Mouse (Mus musculus): ENCODE data around the gene Dnajc4. TPM values are rescaled to one million over a fixed set of nuclear protein-coding genes. Genes with fewer than 3 reads are reported as not detected.
A peak's percentile ranks its signal among the peaks of the same experiment; 100 is the strongest.

The Dnajc4 gene
- polyA plus RNA-seq, 1 experiment from 2014 or later = 20.3 TPM

DNA sequence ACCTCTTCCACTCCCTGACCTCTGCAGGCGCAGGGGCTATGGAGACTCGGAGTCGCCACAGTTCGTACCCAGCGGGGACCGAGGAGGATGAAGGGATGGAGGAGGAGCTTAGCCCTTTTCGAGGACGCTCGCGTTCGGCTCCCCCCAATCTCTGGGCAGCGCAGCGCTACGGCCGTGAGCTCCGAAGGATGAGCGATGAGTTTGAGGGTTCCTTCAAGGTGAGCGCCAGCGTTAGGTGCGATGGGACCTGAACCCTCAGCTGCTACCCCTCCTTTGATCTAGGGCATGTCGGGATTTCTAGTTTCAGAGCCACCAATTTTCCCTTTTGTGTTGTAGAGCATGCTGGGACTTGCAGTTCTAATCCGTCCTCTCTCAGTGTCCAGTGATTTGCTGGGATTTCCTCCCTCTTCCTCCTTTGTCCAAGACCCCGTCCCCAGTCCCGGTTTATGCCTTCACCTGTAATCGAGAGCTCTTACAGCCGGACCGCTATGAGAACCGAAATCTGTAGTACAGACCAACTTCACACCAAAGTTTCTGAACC, 41.7 kb downstream of the Dnajc4 start:
- Histone ChIP-seq H3K4me3 (peak overlapping the region; percentile 63), H3K36me3 (peaks cover 3% of the 10 kb centered on the region; the same call in 1 of the 2 replicates), H3K4me2 (replicated peaks) (peak overlapping the region; percentile 94), H3K27ac (replicated peaks) (peak overlapping the region; percentile 95), H3K27me3 (no peaks in the 10 kb centered on the region), H3K4me1 (peaks cover 21% of the 10 kb centered on the region), H3K9ac (replicated peaks) (peak overlapping the region; percentile 74), H3K9me3 (no peaks in the 10 kb centered on the region)
- peak; percentile 57 for ATAC-seq (replicated peaks)
- WGBS = under 1% methylated on average over 28 of the region's 28 CpGs

DNA sequence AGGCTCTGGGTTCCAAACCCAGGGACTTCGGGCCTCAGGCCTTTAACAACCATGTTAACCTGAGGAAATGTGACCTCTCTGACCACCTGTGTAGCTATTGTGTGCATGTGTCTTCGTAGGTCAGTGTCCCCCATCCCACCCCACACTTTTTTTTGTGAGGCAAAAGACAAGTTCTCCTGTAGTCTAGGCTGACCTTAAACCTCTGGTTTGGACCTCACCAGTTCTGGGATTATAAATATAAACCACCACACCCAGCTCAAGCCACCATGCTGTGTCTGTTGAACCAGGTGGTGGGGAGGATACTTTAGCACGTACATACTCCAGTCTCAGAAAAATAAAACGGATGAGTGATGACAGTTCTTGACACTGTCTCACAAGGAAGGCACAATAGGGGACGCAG, 42.4 kb downstream of the Dnajc4 start:
- no peaks in the 10 kb centered on the region for H3K27me3 ChIP-seq
- H3K9me3 ChIP-seq = no peaks in the 10 kb centered on the region
- peak overlapping the region; percentile 63 for H3K4me3 ChIP-seq
- 52% methylated on average over 5 of the region's 5 CpGs for WGBS
- H3K27ac ChIP-seq (replicated peaks) = peak overlapping the region; percentile 95
- H3K9ac ChIP-seq (replicated peaks) = peak overlapping the region; percentile 74
- peaks cover 21% of the 10 kb centered on the region for H3K4me1 ChIP-seq
- H3K4me2 ChIP-seq (replicated peaks) = peak overlapping the region; percentile 94
- H3K36me3 ChIP-seq = peaks cover 6% of the 10 kb centered on the region; the same call in 1 of the 2 replicates
- ATAC-seq (replicated peaks) = no peak

- no peak overlapping the region for H3K27ac ChIP-seq (replicated peaks)
- no peak for ATAC-seq (replicated peaks)
- H3K4me2 ChIP-seq (replicated peaks) = no peak overlapping the region
- H3K27me3 ChIP-seq = no peaks in the 10 kb centered on the region
- no peaks in the 10 kb centered on the region for H3K9me3 ChIP-seq
- H3K4me1 ChIP-seq = peaks cover 21% of the 10 kb centered on the region
- H3K4me3 ChIP-seq = no peak overlapping the region
- H3K9ac ChIP-seq (replicated peaks) = no peak overlapping the region
- H3K36me3 ChIP-seq = peaks cover 6% of the 10 kb centered on the region; the same call in 1 of the 2 replicates
- WGBS = 90% methylated on average over 5 of the region's 5 CpGs
Measured at GRCm38 (mm10) chr19:6949532-6949931, 42.8 kb downstream of the Dnajc4 start.

DNA sequence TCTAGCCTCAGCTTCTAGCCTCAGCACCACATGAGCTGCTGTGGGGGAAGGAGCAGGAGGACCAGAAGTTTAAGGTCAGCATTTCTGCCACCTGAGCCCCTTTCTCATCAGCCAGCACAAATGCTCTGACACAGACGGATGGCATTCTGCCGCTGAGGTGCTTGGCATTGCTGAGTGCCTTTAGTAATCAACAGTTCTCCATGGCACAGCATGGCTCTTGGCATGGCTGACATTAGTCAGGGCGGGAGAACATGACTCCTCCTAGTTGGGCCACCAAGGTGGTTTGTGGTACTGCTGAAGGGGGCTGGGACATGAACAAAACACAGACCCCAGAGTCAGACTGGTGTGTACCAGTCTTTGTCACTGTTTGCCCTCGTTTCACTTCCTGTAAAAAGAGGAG, 44.2 kb downstream of the Dnajc4 start:
- 77% methylated on average over 4 of the region's 4 CpGs for WGBS
- H3K4me1 ChIP-seq = peaks cover 23% of the 10 kb centered on the region
- peaks cover 6% of the 10 kb centered on the region; the same call in 1 of the 2 replicates for H3K36me3 ChIP-seq
- no peak overlapping the region for H3K9ac ChIP-seq (replicated peaks)
- no peak overlapping the region for H3K27ac ChIP-seq (replicated peaks)
- no peak for ATAC-seq (replicated peaks)
- H3K9me3 ChIP-seq = no peaks in the 10 kb centered on the region
- H3K4me2 ChIP-seq (replicated peaks) = no peak overlapping the region
- H3K27me3 ChIP-seq = no peaks in the 10 kb centered on the region
- H3K4me3 ChIP-seq = no peak overlapping the region

GRCm38 (mm10) chr19:6947742-6948141, 44.6 kb downstream of the Dnajc4 start:
- Histone ChIP-seq H3K4me3 (no peak overlapping the region), H3K27ac (replicated peaks) (no peak overlapping the region), H3K36me3 (peaks cover 6% of the 10 kb centered on the region; the same call in 1 of the 2 replicates), H3K27me3 (no peaks in the 10 kb centered on the region), H3K9ac (replicated peaks) (no peak overlapping the region), H3K4me1 (peaks cover 25% of the 10 kb centered on the region), H3K4me2 (replicated peaks) (no peak overlapping the region), H3K9me3 (no peaks in the 10 kb centered on the region)
- 51% methylated on average over 4 of the region's 4 CpGs for WGBS
- ATAC-seq (replicated peaks) = no peak

DNA sequence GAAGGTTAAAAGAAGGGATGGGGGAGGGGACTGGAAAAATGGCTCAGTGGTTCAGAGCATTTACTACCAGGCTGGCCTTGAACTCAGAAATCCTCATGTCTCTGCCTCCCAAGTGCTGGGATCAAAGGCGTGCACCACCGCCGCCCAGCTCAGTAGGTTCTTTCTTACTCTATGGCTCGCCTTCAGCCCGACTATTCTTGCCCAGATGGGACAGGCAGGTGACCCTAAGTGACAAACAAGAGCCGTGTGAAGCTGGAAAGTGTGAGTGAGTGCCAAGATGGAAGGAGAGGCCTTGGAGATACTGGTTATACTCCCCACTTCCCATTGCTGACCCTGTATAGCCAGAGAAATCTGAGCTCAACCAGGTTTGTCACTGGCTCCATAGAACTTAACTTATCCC, 48.7 kb downstream of the Dnajc4 start:
- no peak overlapping the region for H3K4me2 ChIP-seq (replicated peaks)
- no peaks in the 10 kb centered on the region for H3K27me3 ChIP-seq
- H3K27ac ChIP-seq (replicated peaks) = no peak overlapping the region
- no peak overlapping the region for H3K9ac ChIP-seq (replicated peaks)
- no peaks in the 10 kb centered on the region for H3K9me3 ChIP-seq
- H3K4me3 ChIP-seq = no peak overlapping the region
- peaks cover 35% of the 10 kb centered on the region for H3K4me1 ChIP-seq
- 94% methylated on average over 6 of the region's 6 CpGs for WGBS
- H3K36me3 ChIP-seq = peaks cover 6% of the 10 kb centered on the region; the same call in 1 of the 2 replicates
- no peak for ATAC-seq (replicated peaks)

DNA sequence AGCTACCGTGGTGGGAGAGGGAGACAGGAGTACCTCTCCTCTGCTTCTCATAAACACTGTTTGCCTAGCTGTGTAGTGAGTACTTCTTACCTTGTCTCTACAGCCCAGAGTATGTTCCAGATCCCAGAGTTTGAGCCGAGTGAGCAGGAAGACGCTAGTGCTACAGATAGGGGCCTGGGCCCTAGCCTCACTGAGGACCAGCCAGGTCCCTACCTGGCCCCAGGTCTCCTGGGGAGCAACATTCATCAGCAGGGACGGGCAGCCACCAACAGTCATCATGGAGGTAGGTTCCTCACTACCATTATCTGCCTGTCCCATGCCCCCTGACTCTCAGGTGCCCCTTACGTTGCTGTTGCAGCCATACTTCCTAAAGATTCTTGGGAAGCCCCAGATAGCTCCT, 49.6 kb downstream of the Dnajc4 start:
- peaks cover 42% of the 10 kb centered on the region for H3K4me1 ChIP-seq
- H3K9ac ChIP-seq (replicated peaks) = peak overlapping the region; percentile 90
- peak overlapping the region; percentile 77 for H3K4me3 ChIP-seq
- no peak for ATAC-seq (replicated peaks)
- whole genome bisulfite sequencing = 24% methylated on average over 5 of the region's 5 CpGs
- H3K9me3 ChIP-seq = no peaks in the 10 kb centered on the region
- peak overlapping the region; percentile 91 for H3K27ac ChIP-seq (replicated peaks)
- H3K4me2 ChIP-seq (replicated peaks) = peak overlapping the region; percentile 93
- peaks cover 6% of the 10 kb centered on the region; the same call in 1 of the 2 replicates for H3K36me3 ChIP-seq
- H3K27me3 ChIP-seq = no peaks in the 10 kb centered on the region

- Histone ChIP-seq H3K27ac (replicated peaks) (peak within 1 kb of the TSS; percentile 91), H3K4me3 (peak within 1 kb of the TSS; percentile 77), H3K4me2 (replicated peaks) (peak within 1 kb of the TSS; percentile 93), H3K4me1 (peaks cover 42% of the 10 kb centered on the region), H3K27me3 (no peaks in the 10 kb centered on the region), H3K36me3 (peaks cover 6% of the 10 kb centered on the region; the same call in 1 of the 2 replicates), H3K9me3 (no peaks in the 10 kb centered on the region), H3K9ac (replicated peaks) (peak within 1 kb of the TSS; percentile 90)
- ATAC-seq (replicated peaks) = peak; percentile 82
- under 1% methylated on average over 27 of the region's 27 CpGs for WGBS
Measured at GRCm38 (mm10) chr19:6942249-6942691, 50.1 kb downstream of the Dnajc4 start, which contains the start of gene Gpr137. Gene Gpr137 (minus strand): TSS chr19:6942480.

- under 1% methylated on average over 83 of the region's 83 CpGs for WGBS
Measured at GRCm38 (mm10) chr19:6941372-6942248, 50.8 kb downstream of the Dnajc4 start, which contains the start of gene Bad. Gene Bad (plus strand): TSS chr19:6941861.

GRCm38 (mm10) chr19:6940396-6941351, 51.7 kb downstream of the Dnajc4 start:
- Histone ChIP-seq H3K27me3 (peaks cover 7% of the 10 kb centered on the region), H3K27ac (replicated peaks) (peak overlapping the region; percentile 91), H3K36me3 (0 out of 2 replicates have a peak, but pooled peaks cover 3% of the 10 kb centered on the region), H3K9ac (replicated peaks) (peak overlapping the region; percentile 90), H3K4me3 (peak overlapping the region; percentile 77), H3K4me2 (replicated peaks) (peak overlapping the region; percentile 93), H3K4me1 (peaks cover 42% of the 10 kb centered on the region), H3K9me3 (no peaks in the 10 kb centered on the region)
- WGBS = 22% methylated on average over 28 of the region's 29 CpGs
- ATAC-seq (replicated peaks) = peak; percentile 34

More at GRCm38 (mm10) chr19:6941372-6942248, 50.8 kb downstream of the Dnajc4 start, which contains the start of gene Bad:
- Histone ChIP-seq H3K9me3 (no peaks in the 10 kb centered on the region), H3K27ac (replicated peaks) (peak within 1 kb of the TSS; percentile 91), H3K27me3 (no peaks in the 10 kb centered on the region), H3K4me1 (peaks cover 42% of the 10 kb centered on the region), H3K4me3 (peak within 1 kb of the TSS; percentile 77), H3K4me2 (replicated peaks) (peak within 1 kb of the TSS; percentile 93), H3K9ac (replicated peaks) (peak within 1 kb of the TSS; percentile 90), H3K36me3 (0 out of 2 replicates have a peak, but pooled peaks cover 4% of the 10 kb centered on the region)
- peak; percentile 86 for ATAC-seq (replicated peaks)

Measured in forebrain, embryonic 15.5 days (tissue).